Mouse (Mus musculus): Measurements from ENCODE around the gene Ppm1h. TPM values are rescaled to one million over a fixed set of nuclear protein-coding genes. Genes with fewer than 3 reads are reported as not detected.
A peak's percentile ranks its signal among the peaks of the same experiment; 100 is the strongest.

Gene Ppm1h
- polyA plus RNA-seq, 1 experiment from 2014 or later: 11.5 TPM

- Histone ChIP-seq H3K4me1 (ENCODE audit: control insufficient read depth, insufficient read depth, low read length) (peaks cover 9% of the 10 kb centered on the region; the same call in 1 of the 2 replicates), H3K4me3 (ENCODE audit: low read depth, low read length) (no peak overlapping the region), H3K27ac (ENCODE audit: low read length) (no peak overlapping the region), H3K27me3 (ENCODE audit: control insufficient read depth, insufficient read depth, low read length) (no peaks in the 10 kb centered on the region), H3K9me3 (ENCODE audit: control insufficient read depth, low read depth, low read length) (no peaks in the 10 kb centered on the region), H3K36me3 (ENCODE audit: control insufficient read depth, insufficient read depth, low read length) (no peaks in the 10 kb centered on the region), H3K9ac (replicated peaks; ENCODE audit: low read depth, low read length) (no peak overlapping the region), H3K4me2 (replicated peaks; ENCODE audit: low read depth, low read length) (no peak overlapping the region)
- ATAC-seq (ENCODE audit: insufficient number of reproducible peaks, insufficient read depth, low FRiP score, low read depth): no peak
- WGBS: 70% methylated on average over 7 of the region's 7 CpGs
These were observed 82.1 kb downstream of the Ppm1h start for GRCm38 (mm10) chr10:122760469-122761307.

- WGBS: 74% methylated on average over 6 of the region's 6 CpGs
- Histone ChIP-seq H3K4me2 (replicated peaks; ENCODE audit: low read depth, low read length) (no peak overlapping the region), H3K36me3 (ENCODE audit: control insufficient read depth, insufficient read depth, low read length) (no peaks in the 10 kb centered on the region), H3K27me3 (ENCODE audit: control insufficient read depth, insufficient read depth, low read length) (no peaks in the 10 kb centered on the region), H3K9me3 (ENCODE audit: control insufficient read depth, low read depth, low read length) (no peaks in the 10 kb centered on the region), H3K4me1 (ENCODE audit: control insufficient read depth, insufficient read depth, low read length) (0 out of 2 replicates have a peak, but pooled peaks cover 6% of the 10 kb centered on the region), H3K27ac (ENCODE audit: low read length) (no peak overlapping the region; the same call in 1 of the 2 replicates), H3K9ac (replicated peaks; ENCODE audit: low read depth, low read length) (no peak overlapping the region), H3K4me3 (ENCODE audit: low read depth, low read length) (no peak overlapping the region)
- peak; percentile 80 for ATAC-seq (ENCODE audit: insufficient number of reproducible peaks, insufficient read depth, low FRiP score, low read depth)
These were observed 84.4 kb downstream of the Ppm1h start for GRCm38 (mm10) chr10:122762772-122763511.

GRCm38 (mm10) chr10:122763596-122763995, 85.0 kb downstream of the Ppm1h start:
- no peak overlapping the region for H3K9ac ChIP-seq (replicated peaks; ENCODE audit: low read depth, low read length)
- H3K27ac ChIP-seq (ENCODE audit: low read length): no peak overlapping the region
- no peak overlapping the region for H3K4me3 ChIP-seq (ENCODE audit: low read depth, low read length)
- H3K36me3 ChIP-seq (ENCODE audit: control insufficient read depth, insufficient read depth, low read length): no peaks in the 10 kb centered on the region
- H3K4me2 ChIP-seq (replicated peaks; ENCODE audit: low read depth, low read length): no peak overlapping the region
- no peaks in the 10 kb centered on the region for H3K27me3 ChIP-seq (ENCODE audit: control insufficient read depth, insufficient read depth, low read length)
- 78% methylated on average over 1 of the region's 1 CpGs for WGBS
- no peak for ATAC-seq (ENCODE audit: insufficient number of reproducible peaks, insufficient read depth, low FRiP score, low read depth)
- no peaks in the 10 kb centered on the region for H3K9me3 ChIP-seq (ENCODE audit: control insufficient read depth, low read depth, low read length)
- 0 out of 2 replicates have a peak, but pooled peaks cover 11% of the 10 kb centered on the region for H3K4me1 ChIP-seq (ENCODE audit: control insufficient read depth, insufficient read depth, low read length)

- no peak overlapping the region for H3K27ac ChIP-seq (ENCODE audit: low read length)
- no peak overlapping the region for H3K4me2 ChIP-seq (replicated peaks; ENCODE audit: low read depth, low read length)
- no peaks in the 10 kb centered on the region for H3K27me3 ChIP-seq (ENCODE audit: control insufficient read depth, insufficient read depth, low read length)
- H3K4me1 ChIP-seq (ENCODE audit: control insufficient read depth, insufficient read depth, low read length): 0 out of 2 replicates have a peak, but pooled peaks cover 11% of the 10 kb centered on the region
- H3K36me3 ChIP-seq (ENCODE audit: control insufficient read depth, insufficient read depth, low read length): no peaks in the 10 kb centered on the region
- ATAC-seq (ENCODE audit: insufficient number of reproducible peaks, insufficient read depth, low FRiP score, low read depth): no peak
- WGBS: 69% methylated on average over 7 of the region's 7 CpGs
- H3K4me3 ChIP-seq (ENCODE audit: low read depth, low read length): no peak overlapping the region
- H3K9me3 ChIP-seq (ENCODE audit: control insufficient read depth, low read depth, low read length): no peaks in the 10 kb centered on the region
- H3K9ac ChIP-seq (replicated peaks; ENCODE audit: low read depth, low read length): no peak overlapping the region
These were observed 86.1 kb downstream of the Ppm1h start for GRCm38 (mm10) chr10:122764653-122765052.

- Histone ChIP-seq H3K27ac (ENCODE audit: low read length) (no peak overlapping the region), H3K4me1 (ENCODE audit: control insufficient read depth, insufficient read depth, low read length) (0 out of 2 replicates have a peak, but pooled peaks cover 14% of the 10 kb centered on the region), H3K4me3 (ENCODE audit: low read depth, low read length) (no peak overlapping the region), H3K9me3 (ENCODE audit: control insufficient read depth, low read depth, low read length) (no peaks in the 10 kb centered on the region), H3K36me3 (ENCODE audit: control insufficient read depth, insufficient read depth, low read length) (no peaks in the 10 kb centered on the region), H3K4me2 (replicated peaks; ENCODE audit: low read depth, low read length) (no peak overlapping the region), H3K27me3 (ENCODE audit: control insufficient read depth, insufficient read depth, low read length) (no peaks in the 10 kb centered on the region), H3K9ac (replicated peaks; ENCODE audit: low read depth, low read length) (no peak overlapping the region)
- no peak for ATAC-seq (ENCODE audit: insufficient number of reproducible peaks, insufficient read depth, low FRiP score, low read depth)
- WGBS: 26% methylated on average over 4 of the region's 4 CpGs
These were observed 87.0 kb downstream of the Ppm1h start for GRCm38 (mm10) chr10:122765521-122765920.

- Histone ChIP-seq H3K9me3 (ENCODE audit: control insufficient read depth, low read depth, low read length) (no peaks in the 10 kb centered on the region), H3K36me3 (ENCODE audit: control insufficient read depth, insufficient read depth, low read length) (no peaks in the 10 kb centered on the region), H3K27me3 (ENCODE audit: control insufficient read depth, insufficient read depth, low read length) (no peaks in the 10 kb centered on the region), H3K4me2 (replicated peaks; ENCODE audit: low read depth, low read length) (no peak overlapping the region), H3K4me3 (ENCODE audit: low read depth, low read length) (no peak overlapping the region), H3K9ac (replicated peaks; ENCODE audit: low read depth, low read length) (no peak overlapping the region), H3K4me1 (ENCODE audit: control insufficient read depth, insufficient read depth, low read length) (0 out of 2 replicates have a peak, but pooled peaks cover 14% of the 10 kb centered on the region), H3K27ac (ENCODE audit: low read length) (no peak overlapping the region)
- 30% methylated on average over 8 of the region's 8 CpGs for WGBS
- no peak for ATAC-seq (ENCODE audit: insufficient number of reproducible peaks, insufficient read depth, low FRiP score, low read depth)
These were observed 87.4 kb downstream of the Ppm1h start for GRCm38 (mm10) chr10:122765992-122766391.

GRCm38 (mm10) chr10:122768204-122768892, 89.8 kb downstream of the Ppm1h start:
- H3K27ac ChIP-seq (ENCODE audit: low read length): no peak overlapping the region
- H3K36me3 ChIP-seq (ENCODE audit: control insufficient read depth, insufficient read depth, low read length): no peaks in the 10 kb centered on the region
- no peak overlapping the region for H3K4me2 ChIP-seq (replicated peaks; ENCODE audit: low read depth, low read length)
- H3K9ac ChIP-seq (replicated peaks; ENCODE audit: low read depth, low read length): no peak overlapping the region
- WGBS: 58% methylated on average over 13 of the region's 13 CpGs
- H3K4me1 ChIP-seq (ENCODE audit: control insufficient read depth, insufficient read depth, low read length): 0 out of 2 replicates have a peak, but pooled peaks cover 12% of the 10 kb centered on the region
- H3K27me3 ChIP-seq (ENCODE audit: control insufficient read depth, insufficient read depth, low read length): no peaks in the 10 kb centered on the region
- no peak for ATAC-seq (ENCODE audit: insufficient number of reproducible peaks, insufficient read depth, low FRiP score, low read depth)
- H3K4me3 ChIP-seq (ENCODE audit: low read depth, low read length): no peak overlapping the region
- no peaks in the 10 kb centered on the region for H3K9me3 ChIP-seq (ENCODE audit: control insufficient read depth, low read depth, low read length)

GRCm38 (mm10) chr10:122768893-122769341, 90.4 kb downstream of the Ppm1h start:
- 45% methylated on average over 6 of the region's 6 CpGs for WGBS

More at GRCm38 (mm10) chr10:122768893-122769341, 90.4 kb downstream of the Ppm1h start:
- H3K27me3 ChIP-seq (ENCODE audit: control insufficient read depth, insufficient read depth, low read length): no peaks in the 10 kb centered on the region
- no peak overlapping the region for H3K4me2 ChIP-seq (replicated peaks; ENCODE audit: low read depth, low read length)
- H3K4me3 ChIP-seq (ENCODE audit: low read depth, low read length): no peak overlapping the region
- no peaks in the 10 kb centered on the region for H3K36me3 ChIP-seq (ENCODE audit: control insufficient read depth, insufficient read depth, low read length)
- no peak overlapping the region for H3K27ac ChIP-seq (ENCODE audit: low read length)
- H3K9ac ChIP-seq (replicated peaks; ENCODE audit: low read depth, low read length): no peak overlapping the region
- 0 out of 2 replicates have a peak, but pooled peaks cover 12% of the 10 kb centered on the region for H3K4me1 ChIP-seq (ENCODE audit: control insufficient read depth, insufficient read depth, low read length)
- H3K9me3 ChIP-seq (ENCODE audit: control insufficient read depth, low read depth, low read length): no peaks in the 10 kb centered on the region
- no peak for ATAC-seq (ENCODE audit: insufficient number of reproducible peaks, insufficient read depth, low FRiP score, low read depth)
